Mouse (Mus musculus) heart, postnatal 0 days (tissue): ENCODE measurements around the gene 4930469K13Rik. TPM values are rescaled to one million over a fixed set of nuclear protein-coding genes. Genes with fewer than 3 reads are reported as not detected.

ENCODE experiments used
- ATAC-seq: fragments of 200-750 bp; cut with Nextera tagmentation; 2 replicates; pipeline ENCODE4 v1.8.0; 2017; ENCODE audit warnings: low read depth, moderate number of reproducible peaks, moderate library complexity; ENCODE audit not compliant: insufficient read depth
- DNase-seq: peaks from one replicate; pipeline ENCODE4 v3.0.0-alpha.2; 2016; ENCODE audit warnings: low spot score
- H3K27ac ChIP-seq: fragments of 300-500 bp; sonication (generic); 2 replicates; pipeline ENCODE4 v1.5.1; 2014; ENCODE audit warnings: low read depth, mild to moderate bottlenecking
- H3K27me3 ChIP-seq: fragments of 300-500 bp; sonication (generic); 2 replicates; pipeline ENCODE4 v1.6.1; 2014; ENCODE audit warnings: low read length, mixed read lengths; ENCODE audit not compliant: control insufficient read depth, insufficient read depth
- H3K36me3 ChIP-seq: fragments of 300-500 bp; sonication (generic); replicated peaks from 2 replicates; pipeline ENCODE4 v1.6.1; 2014; ENCODE audit warnings: low read length, mixed read lengths; ENCODE audit not compliant: control insufficient read depth, insufficient read depth
- H3K4me1 ChIP-seq: fragments of 300-500 bp; sonication (generic); 2 replicates; pipeline ENCODE4 v1.6.1; 2014; ENCODE audit warnings: antibody characterized with exemption; ENCODE audit not compliant: control insufficient read depth, insufficient read depth
- H3K4me2 ChIP-seq: fragments of 300-500 bp; sonication (generic); 2 replicates; pipeline ENCODE4 v1.6.1; 2014; ENCODE audit warnings: low read depth, mild to moderate bottlenecking, low read length, moderate library complexity
- H3K4me3 ChIP-seq: fragments of 300-500 bp; sonication (generic); 2 replicates; pipeline ENCODE4 v1.5.1; 2014; ENCODE audit warnings: low read depth, low read length
- H3K9ac ChIP-seq: fragments of 300-500 bp; sonication (generic); replicated peaks from 2 replicates; pipeline ENCODE4 v1.6.1; 2014; ENCODE audit warnings: low read depth, low read length, mixed read lengths
- H3K9me3 ChIP-seq: fragments of 300-500 bp; sonication (generic); replicated peaks from 2 replicates; pipeline ENCODE4 v1.6.1; 2016; ENCODE audit warnings: low read length; ENCODE audit not compliant: control insufficient read depth
- CTCF ChIP-seq: IDR thresholded peaks from 2 replicates; pipeline ENCODE4 v1.5.1; 2016; ENCODE audit warnings: antibody characterized with exemption, control low read depth, low read depth
- EP300 ChIP-seq: IDR thresholded peaks from 2 replicates; pipeline ENCODE4 v1.6.1; 2016; ENCODE audit warnings: antibody characterized with exemption, low read depth
- WGBS: fragments of 180-500 bp; shearing (Covaris S2); extraction: QIAGEN DNeasy Blood & Tissue Kit; methylation state at CpG from one replicate; pipeline ENCODE4 v1.1.7; 2014; 5-methylcytosine and 5-hydroxymethylcytosine counted together
- polyA plus RNA-seq: library from polyadenylated mRNA; unstranded; fragments of >200 nt; fragmentation: Nextera tagmentation; extraction: Ambion mirVana; gene quantifications from 2 replicates; pipeline ENCODE4 v1.2.1, GENCODE M21; 2015
- total RNA-seq: library from RNA; depleted of rRNA; stranded (reverse); fragments of >200 nt; gene quantifications from 2 replicates; pipeline ENCODE4 v1.2.3, GENCODE M21; 2014; ENCODE audit warnings: low replicate concordance

4930469K13Rik gene
- total and polyA plus RNA-seq, 2 experiments from 2014 or later, result not detected

GRCm38 (mm10) chr11:33993496-33993895 is 104.9 kb downstream of the 4930469K13Rik start:
- WGBS, result 52% methylated on average over 5 of the region's 5 CpGs
- DNase-seq, result no peak
- H3K36me3 ChIP-seq, result no peaks in the 10 kb centered on the region
- H3K27me3 ChIP-seq, result 0 out of 2 replicates have a peak, but pooled peaks cover 5% of the 10 kb centered on the region
- no peak for TF ChIP-seq CTCF
- no peak for TF ChIP-seq EP300
- no peak overlapping the region for H3K4me2 ChIP-seq
- no peak for ATAC-seq
- no peaks in the 10 kb centered on the region for H3K9me3 ChIP-seq
- H3K9ac ChIP-seq, result no peak overlapping the region
- H3K4me3 ChIP-seq, result no peak overlapping the region
- H3K4me1 ChIP-seq, result no peaks in the 10 kb centered on the region
- no peak overlapping the region for H3K27ac ChIP-seq

DNA sequence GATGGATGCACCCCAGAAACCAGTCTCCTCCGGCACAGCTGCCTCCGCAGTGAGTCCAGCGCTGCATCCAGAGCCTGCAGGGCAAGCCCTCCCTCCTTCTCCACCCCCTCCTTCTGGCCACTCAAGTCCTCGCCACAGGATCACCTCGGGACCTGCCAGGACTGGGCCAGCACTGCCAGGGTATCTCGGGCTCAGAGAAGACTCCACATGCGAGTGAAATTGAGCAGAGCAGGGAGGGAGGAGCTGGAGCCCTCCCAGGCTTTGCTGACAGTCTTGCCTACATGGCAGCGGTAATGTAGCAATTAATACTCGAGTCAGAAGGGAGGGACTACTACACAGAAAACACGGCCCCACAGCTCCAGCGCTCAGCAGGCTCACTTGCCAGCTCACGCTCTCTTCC is 105.4 kb downstream of the 4930469K13Rik start, which contains the start of gene Kcnip1:
TSS of gene Kcnip1 (minus strand) at position 215 of the 400 bp plus-strand sequence.
- no peaks in the 10 kb centered on the region for H3K36me3 ChIP-seq
- 0 out of 2 replicates have a peak, but pooled peaks cover 5% of the 10 kb centered on the region for H3K27me3 ChIP-seq
- 10% methylated on average over 11 of the region's 12 CpGs for WGBS
- TF ChIP-seq EP300 (no peak), CTCF (no peak)
- H3K9me3 ChIP-seq, result no peaks in the 10 kb centered on the region
- H3K4me3 ChIP-seq, result no peak within 1 kb of the TSS
- H3K9ac ChIP-seq, result no peak within 1 kb of the TSS
- H3K27ac ChIP-seq, result no peak within 1 kb of the TSS
- no peaks in the 10 kb centered on the region for H3K4me1 ChIP-seq
- ATAC-seq, result no peak
- no peak for DNase-seq
- no peak within 1 kb of the TSS for H3K4me2 ChIP-seq

DNA sequence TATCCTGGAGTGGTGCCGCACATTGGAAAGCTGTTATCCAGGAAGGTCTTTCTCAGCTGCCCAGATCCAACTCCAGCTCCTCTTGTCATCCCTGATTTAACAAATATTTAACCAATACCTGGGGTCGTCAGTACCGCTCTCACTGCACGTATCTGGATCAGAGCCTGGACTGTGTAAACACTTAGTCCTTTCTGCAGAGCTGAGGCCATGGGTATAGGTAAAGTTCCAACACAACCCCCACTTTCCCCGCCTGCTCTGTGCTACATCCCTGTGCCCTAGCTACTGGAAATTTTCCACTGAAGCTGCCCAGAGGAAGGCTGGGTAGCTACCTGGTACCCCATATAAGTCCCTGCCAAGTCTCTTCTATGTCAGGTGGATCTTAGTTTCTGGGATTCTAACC is 108.4 kb downstream of the 4930469K13Rik start:
- no peak overlapping the region for H3K4me3 ChIP-seq
- ATAC-seq, result no peak
- 0 out of 2 replicates have a peak, but pooled peaks cover 5% of the 10 kb centered on the region for H3K27me3 ChIP-seq
- no peaks in the 10 kb centered on the region for H3K9me3 ChIP-seq
- H3K9ac ChIP-seq, result no peak overlapping the region
- no peak for DNase-seq
- H3K36me3 ChIP-seq, result no peaks in the 10 kb centered on the region
- WGBS, result 73% methylated on average over 5 of the region's 5 CpGs
- no peak overlapping the region for H3K27ac ChIP-seq
- TF ChIP-seq CTCF (no peak), EP300 (no peak)
- no peak overlapping the region for H3K4me2 ChIP-seq
- no peaks in the 10 kb centered on the region for H3K4me1 ChIP-seq

DNA sequence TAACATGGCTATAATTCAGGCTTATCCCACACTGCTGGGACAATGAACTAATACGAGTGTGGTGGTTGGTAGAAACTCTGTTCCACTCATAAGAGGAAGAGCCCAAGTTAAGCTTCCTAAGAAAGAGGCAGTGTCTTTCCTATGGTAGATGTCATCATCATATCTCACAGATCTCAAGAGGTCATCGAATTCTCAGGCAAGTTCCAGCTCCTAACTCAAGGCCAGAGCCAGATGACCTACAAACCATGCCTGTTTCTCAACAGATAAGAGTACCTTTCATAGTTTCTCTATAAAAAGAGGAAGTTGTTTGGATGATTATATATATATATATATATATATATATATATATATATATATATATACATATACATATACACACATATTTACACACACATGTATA is 111.8 kb downstream of the 4930469K13Rik start:
- Histone ChIP-seq H3K36me3 (no peaks in the 10 kb centered on the region), H3K4me3 (no peak overlapping the region), H3K27me3 (no peaks in the 10 kb centered on the region), H3K4me2 (no peak overlapping the region), H3K9me3 (no peaks in the 10 kb centered on the region), H3K9ac (no peak overlapping the region), H3K4me1 (peaks cover 4% of the 10 kb centered on the region; the same call in 1 of the 2 replicates), H3K27ac (no peak overlapping the region)
- WGBS, result 76% methylated on average over 2 of the region's 2 CpGs
- TF ChIP-seq EP300 (no peak), CTCF (no peak)
- ATAC-seq (no peak), DNase-seq (no peak)

GRCm38 (mm10) chr11:33980146-33980545 is 118.2 kb downstream of the 4930469K13Rik start:
- H3K27me3 ChIP-seq, result no peaks in the 10 kb centered on the region
- peaks cover 7% of the 10 kb centered on the region; the same call in 1 of the 2 replicates for H3K4me1 ChIP-seq
- H3K4me2 ChIP-seq, result no peak overlapping the region
- H3K9ac ChIP-seq, result no peak overlapping the region
- TF ChIP-seq EP300, result no peak
- no peak for TF ChIP-seq CTCF
- no peak for DNase-seq
- no peak overlapping the region for H3K27ac ChIP-seq
- 74% methylated on average over 4 of the region's 4 CpGs for WGBS
- no peak for ATAC-seq
- no peak overlapping the region for H3K4me3 ChIP-seq
- no peaks in the 10 kb centered on the region for H3K9me3 ChIP-seq
- H3K36me3 ChIP-seq, result no peaks in the 10 kb centered on the region

- Histone ChIP-seq H3K9ac (no peak overlapping the region), H3K4me3 (no peak overlapping the region), H3K27me3 (no peaks in the 10 kb centered on the region), H3K27ac (no peak overlapping the region), H3K4me1 (no peaks in the 10 kb centered on the region), H3K9me3 (no peaks in the 10 kb centered on the region), H3K4me2 (no peak overlapping the region), H3K36me3 (no peaks in the 10 kb centered on the region)
- no peak for TF ChIP-seq EP300
- TF ChIP-seq CTCF, result no peak
- 84% methylated on average over 2 of the region's 2 CpGs for WGBS
- ATAC-seq (no peak), DNase-seq (no peak)
These were observed 123.2 kb downstream of the 4930469K13Rik start for GRCm38 (mm10) chr11:33975121-33975520.
